Mouse (Mus musculus) cerebral cortex, adult 2 months (tissue): ENCODE results near the gene Nell2.

Experiments
- WGBS: fragments of 180-500 bp; shearing (Covaris S2); methylation state at CpG from one replicate; pipeline ENCODE4 v1.1.7; 2018; 5-methylcytosine and 5-hydroxymethylcytosine counted together

Nell2 gene

DNA sequence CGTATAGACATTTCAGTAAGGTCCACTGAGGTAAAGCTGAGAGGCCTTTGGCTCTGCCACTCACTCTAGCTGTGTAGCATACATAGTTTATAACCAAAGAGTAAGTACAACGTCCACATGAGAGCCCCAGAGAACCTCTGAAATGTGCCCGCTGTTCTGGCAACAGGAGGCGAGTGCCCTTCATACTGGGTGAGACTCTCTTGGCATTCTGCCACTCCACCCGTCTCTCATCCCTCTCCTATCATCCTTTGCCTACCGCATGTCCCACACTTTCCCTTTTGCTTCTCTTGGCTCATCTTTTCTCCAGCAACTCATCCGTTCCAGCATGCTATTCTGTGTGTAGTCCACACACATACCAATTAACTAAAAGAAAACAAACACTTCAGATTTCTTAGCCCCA lies 442.4 kb downstream of the Nell2 start:
- 56% methylated on average over 7 of the region's 7 CpGs for WGBS

DNA sequence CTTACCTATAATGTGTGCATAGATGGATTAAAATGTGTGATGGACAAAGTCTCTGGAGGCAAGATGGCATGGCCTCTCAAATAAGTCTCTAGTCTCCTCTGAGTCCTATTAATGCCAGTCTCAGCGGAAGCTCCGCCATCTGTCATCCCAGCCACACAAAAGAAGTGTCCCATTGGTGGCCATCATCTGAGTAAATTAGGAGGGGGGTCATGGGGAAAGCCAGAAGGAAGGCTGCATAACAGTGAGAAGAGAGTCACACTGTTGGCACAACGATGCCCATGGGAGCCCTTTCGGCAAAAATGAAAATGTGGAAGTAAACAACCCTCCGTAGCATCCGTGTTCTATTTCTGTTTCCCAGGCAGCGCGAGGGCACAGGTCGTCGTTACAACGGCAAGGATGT lies 446.7 kb downstream of the Nell2 start:
- WGBS, result 87% methylated on average over 11 of the region's 11 CpGs

DNA sequence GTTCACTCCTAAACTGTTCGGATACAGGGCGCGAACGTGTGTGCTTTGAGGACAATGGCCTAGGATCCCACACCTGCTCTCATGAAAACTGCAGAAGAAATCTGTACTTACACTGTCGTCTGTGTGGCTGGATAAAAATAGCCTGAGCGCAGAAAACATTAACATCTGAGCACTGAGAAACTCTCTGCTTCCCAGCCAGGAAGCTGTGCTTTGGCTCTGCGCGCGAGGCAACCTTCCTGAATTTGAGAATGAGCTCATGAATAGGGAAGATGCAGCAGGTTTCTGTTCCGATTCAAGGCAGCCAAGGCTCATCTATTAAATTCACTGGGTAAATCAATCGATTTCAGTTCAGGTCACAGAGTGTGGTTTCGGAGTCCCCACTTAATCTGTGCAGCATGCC lies 453.0 kb downstream of the Nell2 start:
- WGBS, result 37% methylated on average over 12 of the region's 12 CpGs

DNA sequence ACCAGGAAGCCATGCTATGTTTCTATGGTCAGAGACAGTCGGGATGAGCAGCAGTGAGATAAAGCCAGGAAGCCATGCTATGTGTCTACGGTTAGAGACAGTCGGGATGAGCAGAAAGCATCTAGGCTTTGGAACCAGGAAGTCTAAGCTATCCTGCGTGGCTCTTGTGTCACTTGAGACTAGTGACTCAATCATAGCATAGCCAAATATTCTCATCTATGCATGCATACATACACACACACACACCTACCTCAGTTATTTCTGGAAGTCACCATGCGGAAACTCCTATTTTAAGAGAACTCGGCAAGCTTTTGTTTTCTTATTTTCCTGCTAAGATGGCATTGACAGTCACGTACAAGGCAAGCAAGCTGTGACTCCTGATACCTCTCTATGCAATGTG lies 457.5 kb downstream of the Nell2 start:
- WGBS, result 63% methylated on average over 7 of the region's 7 CpGs

DNA sequence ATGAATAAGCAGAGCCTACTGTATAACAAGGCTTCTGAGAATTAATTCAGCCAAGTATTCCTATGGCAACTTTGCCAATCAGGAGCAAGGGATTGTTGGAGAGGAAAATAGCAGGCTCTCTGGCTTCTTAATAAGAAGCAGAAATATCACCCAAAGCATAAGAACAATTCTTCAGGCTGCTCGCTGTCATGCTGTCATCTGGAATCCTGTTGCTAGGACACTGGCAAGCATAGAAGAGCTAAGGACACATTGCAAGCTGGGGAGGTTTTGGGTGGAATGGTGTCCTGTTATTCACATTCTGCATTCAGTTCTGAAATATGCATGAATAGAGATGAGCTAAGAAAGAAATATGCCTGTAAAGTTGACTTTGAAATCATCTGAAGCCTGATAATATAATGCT lies 459.6 kb downstream of the Nell2 start:
- 39% methylated on average over 1 of the region's 1 CpGs for WGBS

DNA sequence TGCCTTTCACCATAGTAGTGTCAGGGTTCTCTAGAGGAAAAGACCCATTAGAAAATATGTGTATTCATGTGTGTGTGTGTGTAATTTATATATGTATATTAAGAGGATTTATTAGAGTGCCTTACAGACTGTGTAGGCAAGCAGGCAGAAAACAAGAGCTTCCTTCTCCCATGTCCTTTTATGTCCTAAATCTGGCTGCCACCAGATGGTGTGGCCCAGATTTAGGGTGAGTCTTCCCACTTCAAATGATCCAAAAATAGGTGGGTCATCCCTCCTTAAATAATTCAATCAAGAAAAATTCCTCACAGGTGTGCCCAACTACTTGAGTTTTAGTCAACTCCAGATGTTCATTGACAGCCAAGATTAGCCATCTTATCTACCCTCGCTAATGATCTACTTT lies 460.3 kb downstream of the Nell2 start:
- WGBS, result 83% methylated on average over 1 of the region's 1 CpGs

DNA sequence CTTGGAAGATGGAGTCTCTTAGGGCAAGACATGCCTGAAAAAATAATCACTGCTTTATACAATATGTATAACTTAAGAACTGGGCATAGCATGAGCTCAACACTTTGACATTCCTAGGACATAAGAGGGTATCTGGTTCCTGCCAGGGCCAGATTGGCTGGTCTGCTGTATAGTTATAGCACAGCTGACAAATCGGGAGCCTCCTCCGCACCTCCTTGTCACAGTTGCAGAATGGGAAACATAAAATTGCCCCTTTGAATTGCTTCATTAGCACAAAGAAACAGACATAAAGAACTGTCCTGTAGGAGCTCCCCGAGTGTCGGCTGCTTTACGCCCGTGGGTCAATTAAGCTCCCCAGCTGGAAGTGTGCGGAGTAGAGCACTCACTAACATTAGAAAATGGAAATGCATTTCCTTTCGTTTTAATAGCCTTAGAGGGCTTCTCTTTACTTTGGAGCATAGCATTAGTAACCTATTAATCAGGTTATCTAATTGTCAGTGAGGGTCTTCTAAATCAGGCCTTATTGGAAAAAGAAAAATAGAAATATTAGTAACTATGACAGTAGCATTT lies 473.2 kb downstream of the Nell2 start:
- 55% methylated on average over 8 of the region's 8 CpGs for WGBS

DNA sequence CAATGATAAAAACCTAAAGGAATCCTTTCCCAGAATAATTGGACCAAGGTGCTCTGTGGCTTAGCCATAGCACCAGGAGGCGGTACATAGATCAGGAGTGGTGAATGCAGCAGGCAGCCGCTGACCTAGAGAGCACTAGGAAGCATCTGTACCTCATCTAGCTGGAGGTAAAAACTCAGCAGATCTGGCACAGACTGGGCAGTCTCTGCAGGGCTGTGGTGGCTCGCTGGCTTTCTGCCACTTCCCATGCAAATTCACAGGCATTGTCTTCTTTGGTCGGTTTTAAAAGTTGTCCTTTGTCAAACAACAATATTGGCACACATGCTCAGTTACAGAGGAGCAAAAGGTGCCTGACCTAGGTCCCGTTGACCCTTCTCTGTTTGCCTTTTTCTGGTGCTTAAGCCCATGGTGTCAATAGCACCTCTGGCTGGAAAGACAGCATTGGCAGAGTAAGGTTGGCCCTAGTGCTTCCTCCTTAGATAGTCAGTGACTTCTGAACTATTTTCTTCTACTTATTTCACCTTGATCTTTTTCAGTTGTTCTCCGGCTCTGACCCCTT lies 479.1 kb downstream of the Nell2 start:
- WGBS, result 66% methylated on average over 6 of the region's 6 CpGs

DNA sequence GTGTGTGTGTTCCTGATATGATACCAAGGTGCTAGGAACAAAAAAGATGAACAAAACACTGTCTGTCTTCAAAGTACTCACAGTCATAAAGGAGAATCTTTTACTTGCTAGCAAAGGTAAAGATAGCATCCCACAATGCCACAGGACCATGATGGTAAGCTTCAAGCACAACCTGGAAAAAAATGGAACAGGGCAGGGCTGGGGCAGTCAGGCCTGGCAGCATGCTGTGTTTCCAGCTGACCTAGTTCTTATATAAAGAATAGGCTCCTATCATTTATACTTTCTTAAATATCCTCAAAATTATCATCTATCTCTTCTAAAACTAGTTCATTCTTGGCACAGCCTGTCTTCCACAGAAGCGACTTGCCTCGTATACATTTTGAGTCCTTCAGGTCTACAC lies 480.9 kb downstream of the Nell2 start:
- 69% methylated on average over 2 of the region's 2 CpGs for WGBS

DNA sequence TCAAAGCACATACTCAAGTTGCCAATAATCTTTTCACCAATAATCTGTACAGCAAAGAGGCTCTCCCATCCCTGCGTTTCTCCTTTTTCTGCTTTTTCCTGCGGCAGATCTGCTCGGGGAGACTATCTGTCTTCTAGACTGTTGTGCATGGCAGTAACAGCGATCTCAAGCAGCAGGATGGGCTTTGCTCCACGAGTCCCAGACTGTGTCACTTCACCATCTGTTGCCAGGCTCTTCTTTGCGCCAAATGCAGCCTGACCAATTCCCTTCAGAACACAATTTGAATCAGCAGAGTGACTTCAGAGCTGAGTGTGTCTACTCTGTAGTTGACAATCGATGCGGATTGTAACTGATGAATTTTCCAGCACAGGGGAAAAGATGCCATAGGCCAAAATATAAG lies 484.3 kb downstream of the Nell2 start:
- 45% methylated on average over 8 of the region's 8 CpGs for WGBS

DNA sequence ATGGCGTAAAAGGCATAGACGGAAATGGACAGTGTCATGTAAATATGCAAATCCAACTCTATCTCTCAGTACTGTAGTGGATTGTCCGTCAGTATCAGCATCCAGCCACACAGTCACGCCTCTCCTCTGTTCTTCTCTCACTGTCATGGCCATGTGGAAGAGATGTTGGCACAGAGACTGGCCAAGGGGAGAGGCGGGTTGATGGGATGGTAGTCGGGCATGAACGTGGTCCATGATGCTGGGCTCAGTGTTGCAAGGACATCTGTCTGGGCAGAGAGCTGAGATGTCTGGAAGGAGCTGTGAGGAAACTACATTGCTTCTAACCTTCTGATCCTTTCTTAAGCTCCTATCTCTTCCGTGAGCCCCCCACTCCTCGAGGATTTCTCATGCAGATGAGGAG lies 485.9 kb downstream of the Nell2 start:
- WGBS, result 91% methylated on average over 9 of the region's 9 CpGs

DNA sequence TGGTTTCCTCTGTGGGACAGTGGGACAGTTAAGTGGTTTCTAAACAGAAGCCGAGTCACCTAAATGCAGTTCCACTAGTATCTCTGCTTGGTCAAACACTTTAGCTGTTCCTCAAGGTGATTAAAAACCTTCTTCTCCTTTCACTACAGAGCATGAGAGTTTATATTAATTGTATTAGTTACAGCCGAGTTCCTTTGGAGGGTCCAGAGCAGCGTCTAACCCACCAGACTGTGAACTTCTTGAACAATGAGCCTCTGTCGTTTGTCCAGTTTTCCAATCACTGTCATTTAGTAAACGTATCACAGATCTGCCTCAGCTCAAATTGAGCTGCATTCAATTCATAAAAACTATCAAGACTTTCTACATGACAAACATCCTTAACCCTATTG lies 498.9 kb downstream of the Nell2 start:
- WGBS, result 71% methylated on average over 5 of the region's 5 CpGs

DNA sequence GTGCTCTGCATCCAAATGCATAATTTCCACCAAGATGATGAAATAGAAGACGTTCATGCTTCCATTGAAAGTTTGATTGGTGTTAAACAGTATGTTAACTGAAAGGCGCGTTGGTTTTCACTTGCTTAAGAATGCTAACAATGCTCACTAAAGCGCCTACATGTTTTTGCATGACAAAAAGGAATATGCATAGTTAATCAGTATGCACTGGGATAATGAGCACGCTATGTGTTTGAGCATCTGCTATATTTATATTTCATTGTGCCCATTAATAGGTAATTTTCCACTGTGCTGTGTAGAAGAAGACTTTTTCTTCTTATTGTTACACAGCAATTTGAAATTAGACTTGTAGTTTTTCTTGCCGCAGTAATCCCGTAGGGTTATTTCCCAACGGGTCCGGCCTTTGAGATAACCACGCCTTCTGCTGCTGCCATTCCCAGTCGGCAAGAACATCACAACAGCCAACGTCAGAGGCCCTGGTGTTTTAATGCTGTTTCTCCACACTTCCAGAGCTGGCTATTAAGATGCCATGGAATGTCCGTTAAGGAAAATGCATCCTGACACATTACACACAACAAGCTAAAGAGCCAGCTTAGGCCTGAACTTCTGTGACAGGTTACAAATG lies 499.4 kb downstream of the Nell2 start:
- WGBS, result 50% methylated on average over 13 of the region's 13 CpGs
